Mouse (Mus musculus) right cerebral cortex, adult 18-20 months (tissue): ENCODE results near the gene Ccdc162.
"Not testable (repeated sequence)": the region's sequence is repeated elsewhere in the genome, so short reads cannot be mapped to it uniquely, and the experiment has no call there.

Experiments used
- DNase-seq: peaks from one replicate; pipeline ENCODE4 v3.0.0; 2022; ENCODE audit warnings: mixed read lengths

Ccdc162 gene

GRCm38 (mm10) chr10:41690978-41691377 is 25.5 kb downstream of the Ccdc162 start:
- no peak for DNase-seq

- DNase-seq = peak; percentile 50
Measured at GRCm38 (mm10) chr10:41689941-41690887, 26.2 kb downstream of the Ccdc162 start.

GRCm38 (mm10) chr10:41684548-41684996 is 31.9 kb downstream of the Ccdc162 start:
- DNase-seq = no peak

- DNase-seq = peak; percentile 79
Measured at GRCm38 (mm10) chr10:41682546-41683393, 33.7 kb downstream of the Ccdc162 start.

GRCm38 (mm10) chr10:41678746-41679360 is 37.6 kb downstream of the Ccdc162 start:
- peak; percentile 81 for DNase-seq

GRCm38 (mm10) chr10:41677396-41677795 is 39.0 kb downstream of the Ccdc162 start:
- no peak for DNase-seq

GRCm38 (mm10) chr10:41676661-41677061 is 39.8 kb downstream of the Ccdc162 start:
- DNase-seq = no peak

- no peak for DNase-seq
Measured at GRCm38 (mm10) chr10:41675842-41676571, 40.4 kb downstream of the Ccdc162 start.

- no peak for DNase-seq
Measured at GRCm38 (mm10) chr10:41675243-41675642, 41.2 kb downstream of the Ccdc162 start.

GRCm38 (mm10) chr10:41674362-41674761 is 42.1 kb downstream of the Ccdc162 start:
- no peak for DNase-seq

- DNase-seq = no peak
Measured at GRCm38 (mm10) chr10:41670196-41670595, 46.2 kb downstream of the Ccdc162 start.

GRCm38 (mm10) chr10:41665498-41665897 is 50.9 kb downstream of the Ccdc162 start:
- DNase-seq = no peak

GRCm38 (mm10) chr10:41659671-41660070 is 56.8 kb downstream of the Ccdc162 start:
- DNase-seq = not testable (repeated sequence)

GRCm38 (mm10) chr10:41655684-41656083 is 60.8 kb downstream of the Ccdc162 start:
- DNase-seq = not testable (repeated sequence)

GRCm38 (mm10) chr10:41652988-41653387 is 63.4 kb downstream of the Ccdc162 start:
- no peak for DNase-seq

GRCm38 (mm10) chr10:41652094-41652775 is 64.2 kb downstream of the Ccdc162 start:
- no peak for DNase-seq

- DNase-seq = no peak
Measured at GRCm38 (mm10) chr10:41651532-41651931, 64.9 kb downstream of the Ccdc162 start.

- DNase-seq = no peak
Measured at GRCm38 (mm10) chr10:41649186-41649585, 67.2 kb downstream of the Ccdc162 start.

GRCm38 (mm10) chr10:41638776-41639175 is 77.7 kb downstream of the Ccdc162 start:
- DNase-seq = no peak

- DNase-seq = peak; percentile 2
Measured at GRCm38 (mm10) chr10:41635276-41636033, 81.0 kb downstream of the Ccdc162 start.

GRCm38 (mm10) chr10:41633801-41634200 is 82.6 kb downstream of the Ccdc162 start:
- no peak for DNase-seq
